Mouse (Mus musculus) C2C12 (cell line): ENCODE results near the gene Cnnm2. TPM values are rescaled to one million over a fixed set of nuclear protein-coding genes. Genes with fewer than 3 reads are reported as not detected.

Experiments used
- H3K27me3 ChIP-seq: one replicate; pipeline ENCODE4 v1.6.1; 2011; ENCODE audit not compliant: control insufficient read depth, insufficient read depth, insufficient read length
- H3K36me3 ChIP-seq: one replicate; pipeline ENCODE4 v1.6.1; 2011; ENCODE audit not compliant: control insufficient read depth, insufficient read depth
- H3K4me3 ChIP-seq: one replicate; pipeline ENCODE4 v1.5.1; 2011; ENCODE audit warnings: mild to moderate bottlenecking, control low read depth; ENCODE audit not compliant: poor library complexity, insufficient read depth, severe bottlenecking
- H3K79me2 ChIP-seq: one replicate; pipeline ENCODE4 v1.6.1; 2011; ENCODE audit not compliant: control insufficient read depth, insufficient read depth
- H3K79me3 ChIP-seq: one replicate; pipeline ENCODE4 v1.6.1; 2011; ENCODE audit warnings: low read depth, control low read depth
- H3ac ChIP-seq: one replicate; pipeline ENCODE3; 2011; ENCODE audit warnings: low read depth; ENCODE audit not compliant: control insufficient read depth, insufficient read length
- CEBPB ChIP-seq: IDR thresholded peaks from one replicate; pipeline ENCODE4 v1.6.1; 2011; ENCODE audit warnings: low read depth, mild to moderate bottlenecking, control low read depth, moderate library complexity
- CTCF ChIP-seq: IDR thresholded peaks from one replicate; pipeline ENCODE4 v1.5.1; 2011; ENCODE audit not compliant: control insufficient read depth, insufficient read depth, insufficient read length
- FOSL1 ChIP-seq: IDR thresholded peaks from one replicate; pipeline ENCODE4 v1.8.0; 2011; ENCODE audit warnings: mild to moderate bottlenecking, low read length; ENCODE audit not compliant: poor library complexity, insufficient read depth, severe bottlenecking
- MAX ChIP-seq: IDR thresholded peaks from one replicate; pipeline ENCODE4 v1.6.1; 2011; ENCODE audit warnings: mild to moderate bottlenecking, control low read depth
- MYOD1 ChIP-seq: IDR thresholded peaks from one replicate; pipeline ENCODE4 v1.6.1; 2011; ENCODE audit warnings: low read depth; ENCODE audit not compliant: control insufficient read depth, insufficient read length
- MYOG ChIP-seq: IDR thresholded peaks from one replicate; pipeline ENCODE4 v1.6.1; 2011; ENCODE audit not compliant: control insufficient read depth, insufficient read length; ENCODE audit errors: extremely low read depth
- USF1 ChIP-seq: IDR thresholded peaks from one replicate; pipeline ENCODE4 v1.6.1; 2011; ENCODE audit warnings: low read depth, mild to moderate bottlenecking, control low read depth, moderate library complexity
- polyA plus RNA-seq: library from polyadenylated mRNA; unstranded; fragments of >200 nt; fragmentation: generic; extraction: Trizol; gene quantifications from one replicate; pipeline ENCODE4 v1.2.1, GENCODE M21; 2012; ENCODE audit warnings: missing spikeins

Gene Cnnm2
- polyA plus RNA-seq, 1 experiment, result 4.1 TPM

GRCm38 (mm10) chr19:46864731-46865331, 103.4 kb downstream of the Cnnm2 start:
- H3ac ChIP-seq, result no peak overlapping the region
- TF ChIP-seq USF1 (no peak), CTCF (no peak), MYOG (no peak), MYOD1 (no peak), CEBPB (no peak), FOSL1 (no peak), MAX (no peak)
- no peaks in the 10 kb centered on the region for H3K79me2 ChIP-seq
- H3K36me3 ChIP-seq, result no peaks in the 10 kb centered on the region
- H3K27me3 ChIP-seq, result no peaks in the 10 kb centered on the region
- no peaks in the 10 kb centered on the region for H3K79me3 ChIP-seq
- no peak overlapping the region for H3K4me3 ChIP-seq

GRCm38 (mm10) chr19:46865381-46865780, 104.0 kb downstream of the Cnnm2 start:
- TF ChIP-seq USF1 (no peak), MAX (no peak), CEBPB (no peak), MYOD1 (no peak), FOSL1 (no peak), CTCF (no peak), MYOG (no peak)
- Histone ChIP-seq H3K79me3 (no peaks in the 10 kb centered on the region), H3K79me2 (no peaks in the 10 kb centered on the region)

GRCm38 (mm10) chr19:46869049-46869448, 107.7 kb downstream of the Cnnm2 start:
- H3K27me3 ChIP-seq, result no peaks in the 10 kb centered on the region
- H3ac ChIP-seq, result no peak overlapping the region
- no peaks in the 10 kb centered on the region for H3K79me2 ChIP-seq
- no peaks in the 10 kb centered on the region for H3K79me3 ChIP-seq
- H3K4me3 ChIP-seq, result no peak overlapping the region
- TF ChIP-seq FOSL1, result no peak
- TF ChIP-seq MYOG, result no peak
- no peak for TF ChIP-seq CEBPB
- TF ChIP-seq MYOD1, result no peak
- TF ChIP-seq MAX, result no peak
- no peak for TF ChIP-seq USF1
- no peak for TF ChIP-seq CTCF
- no peaks in the 10 kb centered on the region for H3K36me3 ChIP-seq

More at GRCm38 (mm10) chr19:46865381-46865780, 104.0 kb downstream of the Cnnm2 start:
- Histone ChIP-seq H3K27me3 (no peaks in the 10 kb centered on the region), H3ac (no peak overlapping the region), H3K4me3 (no peak overlapping the region), H3K36me3 (no peaks in the 10 kb centered on the region)

- H3K79me2 ChIP-seq, result no peaks in the 10 kb centered on the region
- H3K4me3 ChIP-seq, result no peak overlapping the region
- no peaks in the 10 kb centered on the region for H3K36me3 ChIP-seq
- peak; percentile 47 for TF ChIP-seq CTCF
- TF ChIP-seq FOSL1, result no peak
- no peak for TF ChIP-seq MYOD1
- TF ChIP-seq CEBPB, result no peak
- H3K79me3 ChIP-seq, result no peaks in the 10 kb centered on the region
- no peak overlapping the region for H3ac ChIP-seq
- no peaks in the 10 kb centered on the region for H3K27me3 ChIP-seq
Measured at GRCm38 (mm10) chr19:46869526-46869925, 108.1 kb downstream of the Cnnm2 start.

- Histone ChIP-seq H3ac (no peak overlapping the region), H3K79me3 (no peaks in the 10 kb centered on the region), H3K79me2 (no peaks in the 10 kb centered on the region)
Measured at GRCm38 (mm10) chr19:46871096-46871495, 109.7 kb downstream of the Cnnm2 start.

More at GRCm38 (mm10) chr19:46871096-46871495, 109.7 kb downstream of the Cnnm2 start:
- Histone ChIP-seq H3K27me3 (no peaks in the 10 kb centered on the region), H3K4me3 (no peak overlapping the region), H3K36me3 (no peaks in the 10 kb centered on the region)
- TF ChIP-seq MAX (no peak), MYOD1 (no peak), CTCF (no peak), CEBPB (no peak), MYOG (no peak), FOSL1 (no peak), USF1 (no peak)
